Comparison of ENCODE assay signal across 9 mouse cellular contexts in genomic region chr1:157507814-157508213, GRCm38 (mm10). TPM values are rescaled to one million over a fixed set of nuclear protein-coding genes. Genes with fewer than 3 reads are reported as not detected.
A peak's percentile ranks its signal among the peaks of the same experiment; 100 is the strongest.
DNase-seq lines count a peak whose midpoint lies in the region; ATAC-seq lines count a peak whose summit lies in the region.
"Had no signal": no experiment of that assay in that cellular context is flagged by ENCODE, and none has a peak within 500 bp of the region (broad histone marks: within the 10 kb centered on the region; RNA-seq: fewer than 3 reads in every experiment).

No protein-coding gene starts in this region.

- H3K36me3 ChIP-seq in kidney, embryonic 14.5 days (ENCODE audit: control insufficient read depth, insufficient read depth, low read length): no peaks in the 10 kb centered on the region
- no peaks in the 10 kb centered on the region for H3K36me3 ChIP-seq in embryonic facial prominence, embryonic 15.5 days
- H3K36me3 ChIP-seq in limb, embryonic 13.5 days: no peaks in the 10 kb centered on the region
- H3K36me3 ChIP-seq in intestine, embryonic 16.5 days (ENCODE audit: control insufficient read depth, insufficient read depth, low read length): no peaks in the 10 kb centered on the region

- no peaks in the 10 kb centered on the region for H3K27me3 ChIP-seq in kidney, embryonic 14.5 days (ENCODE audit: control insufficient read depth, insufficient read depth, low read length)
- no peaks in the 10 kb centered on the region for H3K27me3 ChIP-seq in embryonic facial prominence, embryonic 15.5 days
- H3K27me3 ChIP-seq in limb, embryonic 13.5 days: peaks cover 8% of the 10 kb centered on the region; the same call in 1 of the 2 replicates
- no peaks in the 10 kb centered on the region for H3K27me3 ChIP-seq in intestine, embryonic 16.5 days (replicated peaks; ENCODE audit: control insufficient read depth, insufficient read depth, low read length)

- no peak overlapping the region for H3K27ac ChIP-seq in kidney, embryonic 14.5 days (ENCODE audit: low read depth, low read length)
- H3K27ac ChIP-seq in embryonic facial prominence, embryonic 15.5 days (replicated peaks): no peak overlapping the region; the same call in 1 of the 2 replicates
- no peak overlapping the region for H3K27ac ChIP-seq in limb, embryonic 13.5 days
- no peak overlapping the region for H3K27ac ChIP-seq in intestine, embryonic 16.5 days (ENCODE audit: low read length)

- H3K4me1 ChIP-seq in kidney, embryonic 14.5 days (ENCODE audit: control insufficient read depth, insufficient read depth, low read length): no peaks in the 10 kb centered on the region
- H3K4me1 ChIP-seq in embryonic facial prominence, embryonic 15.5 days: peaks cover 13% of the 10 kb centered on the region
- H3K4me1 ChIP-seq in limb, embryonic 13.5 days: peaks cover 21% of the 10 kb centered on the region
- H3K4me1 ChIP-seq in intestine, embryonic 16.5 days (ENCODE audit: control insufficient read depth, insufficient read depth, low read length): no peaks in the 10 kb centered on the region

- peak; percentile 34 for DNase-seq in kidney, postnatal 10 days
- DNase-seq in NIH3T3 (ENCODE audit: low read depth): peak; percentile 78
- no peak for DNase-seq in left cerebral cortex, adult 9 months (ENCODE audit: low spot score in 2 of 2)
- no peak for DNase-seq in right cerebral cortex, adult 18-20 months
- DNase-seq: thymus, postnatal 14 days had no signal

- ATAC-seq in kidney, embryonic 14.5 days (ENCODE audit: low FRiP score, low TSS enrichment): no peak
- ATAC-seq in embryonic facial prominence, embryonic 15.5 days (ENCODE audit: insufficient number of reproducible peaks, low FRiP score, low TSS enrichment, low read depth): no peak
- ATAC-seq in limb, embryonic 13.5 days (ENCODE audit: low FRiP score, low read depth): no peak
- no peak for ATAC-seq in intestine, embryonic 16.5 days

- no peak overlapping the region for H3K4me3 ChIP-seq in kidney, embryonic 14.5 days (ENCODE audit: low read length)
- H3K4me3 ChIP-seq in embryonic facial prominence, embryonic 15.5 days (replicated peaks): no peak overlapping the region
- peak overlapping the region; percentile 8; the same call in 1 of the 2 replicates for H3K4me3 ChIP-seq in limb, embryonic 13.5 days
- H3K4me3 ChIP-seq in intestine, embryonic 16.5 days (ENCODE audit: low read length): no peak overlapping the region

- H3K9ac ChIP-seq in kidney, embryonic 14.5 days (ENCODE audit: low read depth, low read length): no peak overlapping the region
- H3K9ac ChIP-seq in embryonic facial prominence, embryonic 15.5 days: no peak overlapping the region
- H3K9ac ChIP-seq in limb, embryonic 13.5 days: no peak overlapping the region
- H3K9ac ChIP-seq in intestine, embryonic 16.5 days (ENCODE audit: low read depth, low read length): no peak overlapping the region

- H3K9me3 ChIP-seq in kidney, embryonic 14.5 days (ENCODE audit: control insufficient read depth, low read length): no peaks in the 10 kb centered on the region
- no peaks in the 10 kb centered on the region for H3K9me3 ChIP-seq in embryonic facial prominence, embryonic 15.5 days (replicated peaks)
- H3K9me3 ChIP-seq in limb, embryonic 13.5 days: no peaks in the 10 kb centered on the region
- no peaks in the 10 kb centered on the region for H3K9me3 ChIP-seq in intestine, embryonic 16.5 days (ENCODE audit: control insufficient read depth, low read length)

- 40% methylated on average over 5 of the region's 5 CpGs for WGBS in kidney, embryonic 14.5 days
- WGBS in embryonic facial prominence, embryonic 15.5 days: 38% methylated on average over 5 of the region's 5 CpGs
- 18% methylated on average over 5 of the region's 5 CpGs for WGBS in limb, embryonic 13.5 days
- WGBS in intestine, embryonic 16.5 days: 40% methylated on average over 5 of the region's 5 CpGs

- no peak overlapping the region; the same call in 1 of the 2 replicates for H3K4me2 ChIP-seq in kidney, embryonic 14.5 days (replicated peaks; ENCODE audit: low read depth, low read length)
- H3K4me2 ChIP-seq in embryonic facial prominence, embryonic 15.5 days (replicated peaks): peak overlapping the region; percentile 34
- peak overlapping the region; percentile 36; the same call in 1 of the 2 replicates for H3K4me2 ChIP-seq in limb, embryonic 13.5 days (replicated peaks)
- no peak overlapping the region for H3K4me2 ChIP-seq in intestine, embryonic 16.5 days (ENCODE audit: low read depth, low read length)

RNA-seq across cellular contexts. Expression of gene Sec16b, which starts 1.3 kb away (rescaled TPM):
- polyA plus RNA-seq in kidney, embryonic 14.5 days (2014; fragmentation: Nextera tagmentation; extraction: Ambion mirVana): 0.79 and 1.6 TPM in 2 replicates
- polyA plus RNA-seq in embryonic facial prominence, embryonic 15.5 days (2015; fragmentation: Nextera tagmentation; extraction: Ambion mirVana): 5.0 and 5.2 TPM in 2 replicates
- 2.9 and 3.4 TPM in 2 replicates for polyA plus RNA-seq in limb, embryonic 13.5 days (2015; fragmentation: Nextera tagmentation; extraction: Ambion mirVana)
- 17.5 and 22.7 TPM in 2 replicates for polyA plus RNA-seq in intestine, embryonic 16.5 days (2015; fragmentation: Nextera tagmentation; extraction: Ambion mirVana)

RNA-seq across cellular contexts. Expression of gene Cryzl2, which starts 49.4 kb away (rescaled TPM):
- polyA plus RNA-seq in kidney, embryonic 14.5 days (2014; fragmentation: Nextera tagmentation; extraction: Ambion mirVana): 13.3 and 17.7 TPM in 2 replicates
- polyA plus RNA-seq in embryonic facial prominence, embryonic 15.5 days (2015; fragmentation: Nextera tagmentation; extraction: Ambion mirVana): 14.1 and 14.2 TPM in 2 replicates
- polyA plus RNA-seq in limb, embryonic 13.5 days (2015; fragmentation: Nextera tagmentation; extraction: Ambion mirVana): 6.4 and 6.8 TPM in 2 replicates
- polyA plus RNA-seq in intestine, embryonic 16.5 days (2015; fragmentation: Nextera tagmentation; extraction: Ambion mirVana): 12.7 and 13.1 TPM in 2 replicates

Comparison
In these comparisons a context has a peak if more than half of its experiments do, and no peak if none do; other contexts are left out.
1. DNase-seq: peak in kidney, postnatal 10 days (single experiment) and NIH3T3 (single experiment); none in left cerebral cortex, adult 9 months (0 of 2) and right cerebral cortex, adult 18-20 months (single experiment).
2. H3K4me2 ChIP-seq: peak in embryonic facial prominence, embryonic 15.5 days (single experiment) and limb, embryonic 13.5 days (single experiment); none in kidney, embryonic 14.5 days (single experiment) and intestine, embryonic 16.5 days (single experiment).